Mouse (Mus musculus) ES-Bruce4 (cell line): ENCODE measurements around the gene Gnaq. TPM values are rescaled to one million over a fixed set of nuclear protein-coding genes. Genes with fewer than 3 reads are reported as not detected.

Experiments
- H3K27ac ChIP-seq: 2 replicates; pipeline ENCODE4 v1.5.1; 2012; ENCODE audit warnings: low read length, inconsistent platforms; ENCODE audit not compliant: insufficient read depth
- H3K27me3 ChIP-seq: 2 replicates; pipeline ENCODE4 v1.6.1; 2012; ENCODE audit warnings: mild to moderate bottlenecking, low read length, inconsistent platforms; ENCODE audit not compliant: control insufficient read depth, poor library complexity, insufficient read depth, severe bottlenecking
- H3K36me3 ChIP-seq: 2 replicates; pipeline ENCODE4 v1.6.1; 2012; ENCODE audit warnings: inconsistent platforms, mild to moderate bottlenecking, low read length, moderate library complexity; ENCODE audit not compliant: control insufficient read depth, poor library complexity, insufficient read depth, severe bottlenecking
- H3K4me1 ChIP-seq: one replicate; pipeline ENCODE4 v1.8.1; 2011; ENCODE audit warnings: low read length; ENCODE audit not compliant: control insufficient read depth, insufficient read depth
- H3K4me3 ChIP-seq: 2 replicates; pipeline ENCODE4 v1.5.1; 2011; ENCODE audit warnings: low read depth, mild to moderate bottlenecking, low read length
- H3K9ac ChIP-seq: 2 replicates; pipeline ENCODE4 v1.6.1; 2012; ENCODE audit warnings: low read depth, mild to moderate bottlenecking, inconsistent platforms; ENCODE audit not compliant: poor library complexity, severe bottlenecking
- H3K9me3 ChIP-seq: replicated peaks from 2 replicates; pipeline ENCODE4 v1.6.1; 2012; ENCODE audit warnings: mild to moderate bottlenecking, low read length, inconsistent platforms; ENCODE audit not compliant: control insufficient read depth, poor library complexity, insufficient read depth, severe bottlenecking
- CTCF ChIP-seq: IDR thresholded peaks from one replicate; pipeline ENCODE4 v1.8.1; 2011; ENCODE audit warnings: low read depth, low read length
- EP300 ChIP-seq: IDR thresholded peaks from 2 replicates; pipeline ENCODE4 v1.6.1; 2011; ENCODE audit warnings: low read depth, low read length; ENCODE audit not compliant: insufficient read depth
- POLR2A ChIP-seq: IDR thresholded peaks from one replicate; pipeline ENCODE4 v1.8.1; 2011; ENCODE audit warnings: low read length; ENCODE audit not compliant: insufficient read depth
- polyA plus RNA-seq: library from polyadenylated mRNA; stranded (reverse); fragments of >200 nt; gene quantifications from 2 replicates; pipeline ENCODE4 v1.2.4, GENCODE M21; 2011; ENCODE audit warnings: low read depth; ENCODE audit not compliant: missing spikeins, insufficient read depth, insufficient read length

The Gnaq gene
- polyA plus RNA-seq, 1 experiment = 37.7 TPM

DNA sequence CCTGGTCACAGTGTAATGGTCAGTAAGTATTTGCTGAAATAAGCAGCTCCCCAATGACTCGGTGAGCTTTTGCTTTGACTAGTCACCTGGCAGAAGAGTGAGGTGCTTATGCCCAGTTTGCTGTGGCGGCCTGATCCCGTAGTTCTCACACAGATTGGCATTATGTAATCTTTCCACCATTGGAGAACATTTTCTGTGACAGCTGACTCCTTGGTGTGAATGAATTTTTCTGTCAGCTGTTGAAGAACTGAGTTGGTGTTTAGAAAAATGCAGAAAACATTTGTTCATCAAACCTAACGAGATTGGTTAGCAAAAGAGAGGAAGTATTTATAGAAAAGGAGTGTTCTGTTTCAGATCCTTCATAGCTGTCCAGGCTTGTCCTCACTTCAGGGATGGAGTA is 34.6 kb downstream of the Gnaq start:
- Histone ChIP-seq H3K27ac (no peak overlapping the region), H3K27me3 (no peaks in the 10 kb centered on the region), H3K4me3 (no peak overlapping the region), H3K4me1 (no peaks in the 10 kb centered on the region), H3K36me3 (no peaks in the 10 kb centered on the region), H3K9ac (no peak overlapping the region), H3K9me3 (no peaks in the 10 kb centered on the region)
- TF ChIP-seq POLR2A = no peak
- no peak for TF ChIP-seq EP300
- TF ChIP-seq CTCF = no peak

DNA sequence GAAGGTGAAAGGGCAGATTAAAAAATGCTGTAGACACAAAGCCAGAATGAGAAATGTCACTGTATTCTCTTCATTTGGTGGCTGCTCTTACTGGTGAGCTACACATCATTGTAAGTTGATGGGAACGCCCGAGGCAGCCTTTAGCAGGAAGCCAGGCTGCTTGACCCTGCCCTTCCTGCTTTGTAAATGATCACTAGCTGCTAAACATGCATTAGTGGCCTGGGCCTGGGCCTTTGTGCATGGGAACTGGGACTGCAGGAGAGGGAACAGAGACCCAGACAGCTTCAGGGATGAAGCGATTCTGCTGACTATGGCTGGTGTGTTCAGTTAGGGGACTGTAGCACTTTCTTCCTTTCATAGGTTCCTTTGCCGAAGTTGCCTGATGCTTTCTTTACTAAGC is 35.6 kb downstream of the Gnaq start:
- TF ChIP-seq EP300 (0 out of 2 replicates have a peak, but pooled peaks have one; percentile 14), CTCF (no peak)
- H3K27ac ChIP-seq = no peak overlapping the region
- no peaks in the 10 kb centered on the region for H3K4me1 ChIP-seq
- no peaks in the 10 kb centered on the region for H3K36me3 ChIP-seq
- H3K9me3 ChIP-seq = no peaks in the 10 kb centered on the region
- no peak overlapping the region for H3K4me3 ChIP-seq
- no peak overlapping the region for H3K9ac ChIP-seq
- no peaks in the 10 kb centered on the region for H3K27me3 ChIP-seq

DNA sequence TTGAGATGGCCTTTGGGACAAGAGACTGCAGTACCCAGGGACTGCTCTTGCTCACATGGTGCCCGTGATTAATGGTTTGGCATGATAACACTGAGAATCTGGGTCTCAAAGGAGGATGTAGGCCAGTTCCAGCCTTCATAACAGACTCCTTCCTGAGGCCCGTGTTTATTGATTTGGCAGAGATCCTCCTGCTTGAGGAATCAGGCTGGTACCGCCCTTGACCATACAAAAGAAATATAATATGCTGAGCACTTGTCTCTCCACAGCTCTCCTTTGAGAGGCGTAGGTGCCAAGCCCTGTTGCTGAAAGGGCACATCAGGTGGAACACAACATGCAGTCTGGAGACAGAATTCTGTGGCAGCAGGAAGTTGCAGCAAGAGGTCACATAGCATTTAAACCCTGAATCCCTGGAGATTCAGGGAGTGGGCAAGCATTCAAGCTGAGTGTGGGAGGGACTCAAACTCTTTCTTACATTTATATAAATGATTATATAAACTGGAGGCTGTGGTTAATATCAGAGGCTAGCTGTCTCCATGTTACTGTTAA is 36.1 kb downstream of the Gnaq start:
- H3K9me3 ChIP-seq = no peaks in the 10 kb centered on the region
- H3K9ac ChIP-seq = no peak overlapping the region
- no peaks in the 10 kb centered on the region for H3K4me1 ChIP-seq
- H3K27me3 ChIP-seq = no peaks in the 10 kb centered on the region
- no peak overlapping the region for H3K4me3 ChIP-seq
- H3K36me3 ChIP-seq = no peaks in the 10 kb centered on the region
- no peak overlapping the region for H3K27ac ChIP-seq
- TF ChIP-seq CTCF = no peak
- no peak for TF ChIP-seq POLR2A
- no peak for TF ChIP-seq EP300

DNA sequence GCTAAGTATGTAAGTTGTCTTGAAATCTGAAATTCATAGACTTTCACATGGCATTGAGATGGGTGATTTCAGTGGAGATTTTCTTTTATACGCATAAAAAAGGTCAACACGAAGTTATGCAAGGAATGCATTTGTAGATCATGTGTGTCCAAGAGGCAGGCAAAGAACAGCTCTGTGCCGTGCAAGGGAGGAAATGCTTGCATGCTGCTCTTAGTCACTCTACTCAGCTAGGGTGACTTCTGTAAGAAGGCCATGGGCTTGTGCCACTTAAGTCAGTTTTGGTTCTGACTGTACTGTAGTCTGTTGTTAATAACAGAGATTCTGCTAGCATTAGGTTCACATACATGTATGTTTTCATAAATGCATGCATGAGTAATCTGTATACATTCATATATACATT is 38.1 kb downstream of the Gnaq start:
- no peaks in the 10 kb centered on the region for H3K4me1 ChIP-seq
- H3K36me3 ChIP-seq = no peaks in the 10 kb centered on the region
- no peak overlapping the region for H3K9ac ChIP-seq
- no peaks in the 10 kb centered on the region for H3K27me3 ChIP-seq
- H3K9me3 ChIP-seq = no peaks in the 10 kb centered on the region
- no peak overlapping the region for H3K4me3 ChIP-seq
- no peak overlapping the region for H3K27ac ChIP-seq
- TF ChIP-seq POLR2A (no peak), EP300 (no peak), CTCF (no peak)

DNA sequence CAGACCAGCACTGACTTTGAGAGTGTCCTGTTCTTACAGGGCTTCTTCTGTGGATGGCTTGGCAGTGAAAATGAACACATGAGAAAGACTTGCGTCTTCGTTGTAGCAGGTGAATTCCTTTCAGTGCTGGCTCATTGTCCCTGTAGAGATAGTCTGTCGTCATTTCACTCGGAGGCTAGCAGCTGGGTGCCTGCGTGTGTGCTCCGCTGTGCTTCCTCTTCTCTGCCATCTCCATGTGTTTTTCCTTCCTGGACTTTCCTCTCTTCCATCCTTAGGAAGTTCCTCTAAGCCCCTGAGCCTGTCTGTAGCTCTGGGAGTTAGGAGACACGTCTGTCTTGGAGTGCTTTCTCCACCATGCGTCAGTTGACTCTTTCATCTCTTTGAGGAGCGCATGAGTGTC is 41.1 kb downstream of the Gnaq start:
- no peak overlapping the region for H3K4me3 ChIP-seq
- no peaks in the 10 kb centered on the region for H3K36me3 ChIP-seq
- no peaks in the 10 kb centered on the region for H3K9me3 ChIP-seq
- H3K27ac ChIP-seq = no peak overlapping the region
- peaks cover 3% of the 10 kb centered on the region for H3K4me1 ChIP-seq
- no peak for TF ChIP-seq POLR2A
- no peak for TF ChIP-seq CTCF
- TF ChIP-seq EP300 = no peak
- no peaks in the 10 kb centered on the region for H3K27me3 ChIP-seq
- H3K9ac ChIP-seq = no peak overlapping the region

DNA sequence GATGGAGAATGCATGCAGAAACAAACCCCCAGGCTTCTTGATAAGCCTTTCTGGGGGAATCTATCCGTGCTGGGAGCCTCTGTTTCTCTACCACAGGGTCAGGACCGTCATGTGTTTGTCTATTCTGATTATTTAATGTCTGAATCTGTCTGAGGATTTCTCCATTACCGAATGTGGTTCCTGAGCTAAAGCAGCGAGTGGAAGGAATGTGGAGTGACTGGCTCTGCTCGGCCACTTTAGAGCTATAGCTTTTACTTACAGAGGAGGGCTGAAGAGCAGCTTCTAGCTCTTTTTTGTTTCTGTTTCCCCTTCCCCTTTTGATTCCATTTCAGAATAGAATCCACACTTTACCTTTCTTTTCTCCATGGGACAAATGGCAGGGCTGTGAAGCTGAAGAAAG is 43.8 kb downstream of the Gnaq start:
- Histone ChIP-seq H3K4me3 (no peak overlapping the region), H3K9ac (no peak overlapping the region), H3K36me3 (no peaks in the 10 kb centered on the region), H3K27me3 (no peaks in the 10 kb centered on the region), H3K27ac (no peak overlapping the region), H3K4me1 (peaks cover 3% of the 10 kb centered on the region), H3K9me3 (no peaks in the 10 kb centered on the region)
- no peak for TF ChIP-seq EP300

DNA sequence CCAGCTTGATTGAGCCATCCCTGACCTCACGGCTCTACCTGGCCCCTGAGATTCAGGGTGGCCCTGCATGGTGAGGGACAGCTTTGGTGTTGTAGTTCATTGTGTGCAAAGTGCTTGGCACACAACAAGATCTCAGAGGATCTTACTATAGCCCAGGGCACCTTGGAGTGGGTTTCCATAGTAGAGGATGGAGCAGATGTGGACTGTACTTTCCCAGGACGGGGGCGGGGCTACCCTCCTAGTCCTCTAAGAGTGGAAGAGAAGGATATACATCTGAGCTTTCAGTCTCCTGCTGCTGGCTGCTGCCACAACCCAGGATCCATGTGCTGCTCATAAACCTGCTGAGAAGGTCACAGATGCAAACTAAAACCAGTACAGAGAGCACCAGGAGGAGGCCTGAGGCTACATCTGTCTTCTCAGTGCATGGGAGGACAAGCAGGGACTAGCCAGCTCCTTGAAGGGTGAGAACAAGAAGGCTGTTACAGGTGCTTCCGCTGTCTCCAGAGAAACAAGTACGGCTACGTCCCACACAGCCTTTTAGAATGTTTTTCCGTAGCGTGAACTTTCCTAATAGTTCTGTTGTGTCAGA is 44.6 kb downstream of the Gnaq start:
- Histone ChIP-seq H3K4me3 (no peak overlapping the region), H3K27ac (no peak overlapping the region), H3K4me1 (peaks cover 3% of the 10 kb centered on the region), H3K36me3 (no peaks in the 10 kb centered on the region), H3K27me3 (no peaks in the 10 kb centered on the region), H3K9me3 (no peaks in the 10 kb centered on the region), H3K9ac (no peak overlapping the region)
- TF ChIP-seq CTCF (no peak), POLR2A (no peak), EP300 (no peak)
